Mouse (Mus musculus): ENCODE data around the gene Tfcp2. TPM values are rescaled to one million over a fixed set of nuclear protein-coding genes. Genes with fewer than 3 reads are reported as not detected.
"Not testable (repeated sequence)": the region's sequence is repeated elsewhere in the genome, so short reads cannot be mapped to it uniquely, and the experiment has no call there.

Tfcp2 gene
- polyA plus RNA-seq, 1 experiment from 2014 or later, result 42.7 TPM

GRCm38 (mm10) chr15:100513387-100513786 is 38.4 kb downstream of the Tfcp2 start:
- Histone ChIP-seq H3K9ac (no peak overlapping the region), H3K4me2 (replicated peaks) (no peak overlapping the region), H3K36me3 (peaks cover 86% of the 10 kb centered on the region), H3K4me3 (no peak overlapping the region), H3K9me3 (no peaks in the 10 kb centered on the region), H3K4me1 (no peaks in the 10 kb centered on the region), H3K27ac (no peak overlapping the region), H3K27me3 (no peaks in the 10 kb centered on the region)
- no peak for ATAC-seq (ENCODE audit: insufficient number of reproducible peaks, insufficient read depth, low FRiP score, low TSS enrichment)
- WGBS, result 89% methylated on average over 4 of the region's 4 CpGs

- no peak for ATAC-seq (ENCODE audit: insufficient number of reproducible peaks, insufficient read depth, low FRiP score, low TSS enrichment)
- H3K36me3 ChIP-seq, result peaks cover 82% of the 10 kb centered on the region
- WGBS, result 89% methylated on average over 11 of the region's 11 CpGs
Measured at GRCm38 (mm10) chr15:100510072-100510471, 41.7 kb downstream of the Tfcp2 start.

GRCm38 (mm10) chr15:100508454-100509167 is 43.2 kb downstream of the Tfcp2 start:
- H3K9ac ChIP-seq, result no peak overlapping the region
- H3K36me3 ChIP-seq, result peaks cover 79% of the 10 kb centered on the region
- H3K4me3 ChIP-seq, result no peak overlapping the region
- ATAC-seq (ENCODE audit: insufficient number of reproducible peaks, insufficient read depth, low FRiP score, low TSS enrichment), result no peak
- no peaks in the 10 kb centered on the region for H3K27me3 ChIP-seq
- no peak overlapping the region for H3K4me2 ChIP-seq (replicated peaks)
- H3K9me3 ChIP-seq, result no peaks in the 10 kb centered on the region
- 89% methylated on average over 13 of the region's 13 CpGs for WGBS
- no peak overlapping the region for H3K27ac ChIP-seq
- H3K4me1 ChIP-seq, result no peaks in the 10 kb centered on the region

More at GRCm38 (mm10) chr15:100510072-100510471, 41.7 kb downstream of the Tfcp2 start:
- H3K4me3 ChIP-seq, result no peak overlapping the region
- H3K9ac ChIP-seq, result no peak overlapping the region
- H3K4me2 ChIP-seq (replicated peaks), result no peak overlapping the region
- H3K27me3 ChIP-seq, result no peaks in the 10 kb centered on the region
- no peaks in the 10 kb centered on the region for H3K9me3 ChIP-seq
- no peak overlapping the region for H3K27ac ChIP-seq
- H3K4me1 ChIP-seq, result no peaks in the 10 kb centered on the region

- peaks cover 12% of the 10 kb centered on the region; the same call in 1 of the 2 replicates for H3K36me3 ChIP-seq
- not testable (repeated sequence) for ATAC-seq (ENCODE audit: insufficient number of reproducible peaks, insufficient read depth, low FRiP score, low TSS enrichment); H3K4me3 ChIP-seq; H3K27me3 ChIP-seq; H3K27ac ChIP-seq; H3K4me2 ChIP-seq (replicated peaks); H3K9me3 ChIP-seq; H3K4me1 ChIP-seq; H3K9ac ChIP-seq
- WGBS, result 88% methylated on average over 8 of the region's 8 CpGs
Measured at GRCm38 (mm10) chr15:100499506-100499905, 52.3 kb downstream of the Tfcp2 start.

- H3K36me3 ChIP-seq, result no peaks in the 10 kb centered on the region
- under 1% methylated on average over 40 of the region's 40 CpGs for WGBS
- H3K4me2 ChIP-seq (replicated peaks), result peak within 1 kb of the TSS; percentile 67
- H3K9ac ChIP-seq, result peak within 1 kb of the TSS; percentile 99
- H3K27ac ChIP-seq, result peak within 1 kb of the TSS; percentile 96
- no peaks in the 10 kb centered on the region for H3K9me3 ChIP-seq
- peaks cover 29% of the 10 kb centered on the region for H3K4me1 ChIP-seq
- no peaks in the 10 kb centered on the region for H3K27me3 ChIP-seq
- H3K4me3 ChIP-seq, result peak within 1 kb of the TSS; percentile 84
- ATAC-seq (ENCODE audit: insufficient number of reproducible peaks, insufficient read depth, low FRiP score, low TSS enrichment), result peak; percentile 97
Measured at GRCm38 (mm10) chr15:100495102-100495501, 56.7 kb downstream of the Tfcp2 start, which contains the start of gene Csrnp2. Csrnp2 (minus strand) TSS chr15:100495488.

- Histone ChIP-seq H3K9ac (peak overlapping the region; percentile 99), H3K36me3 (no peaks in the 10 kb centered on the region), H3K4me1 (peaks cover 31% of the 10 kb centered on the region), H3K27me3 (no peaks in the 10 kb centered on the region), H3K9me3 (no peaks in the 10 kb centered on the region), H3K4me3 (peak overlapping the region; percentile 84), H3K27ac (peak overlapping the region; percentile 96), H3K4me2 (replicated peaks) (peak overlapping the region; percentile 67)
- 0% methylated on average over 26 of the region's 29 CpGs for whole genome bisulfite sequencing
- ATAC-seq (ENCODE audit: insufficient number of reproducible peaks, insufficient read depth, low FRiP score, low TSS enrichment), result peak; percentile 85
Measured at GRCm38 (mm10) chr15:100494647-100495046, 57.2 kb downstream of the Tfcp2 start.

- no peak for ATAC-seq (ENCODE audit: insufficient number of reproducible peaks, insufficient read depth, low FRiP score, low TSS enrichment)
- Histone ChIP-seq H3K27me3 (no peaks in the 10 kb centered on the region), H3K36me3 (peaks cover 18% of the 10 kb centered on the region), H3K9me3 (no peaks in the 10 kb centered on the region), H3K4me1 (peaks cover 36% of the 10 kb centered on the region), H3K4me3 (no peak overlapping the region), H3K27ac (no peak overlapping the region), H3K4me2 (replicated peaks) (peak overlapping the region; percentile 12), H3K9ac (no peak overlapping the region)
- 76% methylated on average over 9 of the region's 9 CpGs for WGBS
Measured at GRCm38 (mm10) chr15:100491966-100492365, 59.8 kb downstream of the Tfcp2 start.

GRCm38 (mm10) chr15:100489263-100489662 is 62.5 kb downstream of the Tfcp2 start:
- no peak overlapping the region for H3K4me2 ChIP-seq (replicated peaks)
- peaks cover 45% of the 10 kb centered on the region for H3K36me3 ChIP-seq
- H3K9me3 ChIP-seq, result no peaks in the 10 kb centered on the region
- no peak overlapping the region for H3K9ac ChIP-seq
- H3K27me3 ChIP-seq, result no peaks in the 10 kb centered on the region
- H3K27ac ChIP-seq, result no peak overlapping the region
- H3K4me1 ChIP-seq, result peaks cover 43% of the 10 kb centered on the region
- no peak overlapping the region for H3K4me3 ChIP-seq
- no peak for ATAC-seq (ENCODE audit: insufficient number of reproducible peaks, insufficient read depth, low FRiP score, low TSS enrichment)
- 83% methylated on average over 15 of the region's 15 CpGs for WGBS

GRCm38 (mm10) chr15:100488297-100488696 is 63.5 kb downstream of the Tfcp2 start:
- WGBS, result 91% methylated on average over 1 of the region's 1 CpGs
- H3K9me3 ChIP-seq, result not testable (repeated sequence)

GRCm38 (mm10) chr15:100487050-100487449 is 64.8 kb downstream of the Tfcp2 start:
- no peaks in the 10 kb centered on the region for H3K27me3 ChIP-seq
- H3K9me3 ChIP-seq, result no peaks in the 10 kb centered on the region
- no peak overlapping the region for H3K4me2 ChIP-seq (replicated peaks)
- no peak overlapping the region for H3K9ac ChIP-seq
- no peak overlapping the region for H3K27ac ChIP-seq
- H3K4me3 ChIP-seq, result no peak overlapping the region
- H3K4me1 ChIP-seq, result peaks cover 24% of the 10 kb centered on the region
- WGBS, result 85% methylated on average over 2 of the region's 2 CpGs
- H3K36me3 ChIP-seq, result peaks cover 67% of the 10 kb centered on the region
- ATAC-seq (ENCODE audit: insufficient number of reproducible peaks, insufficient read depth, low FRiP score, low TSS enrichment), result no peak

More at GRCm38 (mm10) chr15:100488297-100488696, 63.5 kb downstream of the Tfcp2 start:
- H3K4me1 ChIP-seq, result peaks cover 36% of the 10 kb centered on the region
- H3K36me3 ChIP-seq, result peaks cover 55% of the 10 kb centered on the region
- ATAC-seq (ENCODE audit: insufficient number of reproducible peaks, insufficient read depth, low FRiP score, low TSS enrichment); H3K4me3 ChIP-seq; H3K4me2 ChIP-seq (replicated peaks); H3K27ac ChIP-seq; H3K27me3 ChIP-seq; H3K9ac ChIP-seq: not testable (repeated sequence)

- Histone ChIP-seq H3K27me3 (no peaks in the 10 kb centered on the region), H3K4me3 (no peak overlapping the region), H3K9ac (no peak overlapping the region), H3K27ac (no peak overlapping the region), H3K4me1 (peaks cover 21% of the 10 kb centered on the region), H3K9me3 (no peaks in the 10 kb centered on the region), H3K36me3 (peaks cover 73% of the 10 kb centered on the region), H3K4me2 (replicated peaks) (no peak overlapping the region)
- WGBS, result 27% methylated on average over 7 of the region's 7 CpGs
- no peak for ATAC-seq (ENCODE audit: insufficient number of reproducible peaks, insufficient read depth, low FRiP score, low TSS enrichment)
Measured at GRCm38 (mm10) chr15:100486450-100486849, 65.4 kb downstream of the Tfcp2 start.

- no peaks in the 10 kb centered on the region for H3K27me3 ChIP-seq
- H3K27ac ChIP-seq, result no peak overlapping the region
- WGBS, result 83% methylated on average over 3 of the region's 3 CpGs
- peaks cover 82% of the 10 kb centered on the region for H3K36me3 ChIP-seq
- peaks cover 19% of the 10 kb centered on the region for H3K4me1 ChIP-seq
- H3K4me2 ChIP-seq (replicated peaks), result no peak overlapping the region
- H3K9ac ChIP-seq, result no peak overlapping the region
- H3K9me3 ChIP-seq, result no peaks in the 10 kb centered on the region
- H3K4me3 ChIP-seq, result no peak overlapping the region
- no peak for ATAC-seq (ENCODE audit: insufficient number of reproducible peaks, insufficient read depth, low FRiP score, low TSS enrichment)
Measured at GRCm38 (mm10) chr15:100485576-100485975, 66.2 kb downstream of the Tfcp2 start.

Data from embryonic facial prominence, embryonic 12.5 days (tissue).